Mouse (Mus musculus) spleen, postnatal 14 days (tissue): ENCODE measurements at regions not wholly inside any gene's neighbourhood (a gene's known extent, or its start where the extent isn't known, plus 50 kb on each side); places are given as distances from the start of the nearest gene placed in this dataset.

Experiments used
- DNase-seq, 2 experiments: peaks; one replicate each; pipeline ENCODE4 v3.0.0; 2021 to 2022; ENCODE audit warnings: low spot score in 2 of 2

DNA sequence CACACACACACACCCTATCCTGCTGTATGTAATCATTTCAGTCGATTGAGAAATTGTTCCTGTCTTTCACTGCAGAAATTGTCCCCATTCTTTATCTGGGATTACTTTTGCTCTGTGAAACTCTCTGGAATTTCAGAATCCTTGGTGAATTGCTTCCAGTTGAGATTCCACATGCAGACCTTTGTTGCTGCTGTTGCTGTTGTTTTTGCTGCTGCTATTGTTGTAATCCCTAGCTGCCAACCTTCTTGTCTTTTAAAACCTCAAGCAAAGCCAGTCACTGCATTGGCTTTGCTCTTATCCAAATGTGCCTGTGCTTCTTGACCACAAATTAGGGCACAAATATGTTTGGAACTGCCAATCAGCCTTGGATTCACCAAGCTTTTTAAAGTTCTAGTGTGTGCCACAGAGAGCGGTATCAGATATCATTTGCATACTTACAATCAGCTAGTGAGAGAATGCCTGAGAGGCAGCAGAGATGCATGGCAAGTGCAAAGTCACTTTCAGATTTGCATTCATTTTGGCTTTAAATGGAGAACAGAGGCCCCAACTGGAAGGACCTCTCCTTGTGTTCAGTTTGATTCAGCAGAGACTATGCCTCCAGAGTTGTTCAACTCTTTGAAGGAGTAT is 1187.0 kb upstream of the Map3k7 start:
- no peak for DNase-seq

DNA sequence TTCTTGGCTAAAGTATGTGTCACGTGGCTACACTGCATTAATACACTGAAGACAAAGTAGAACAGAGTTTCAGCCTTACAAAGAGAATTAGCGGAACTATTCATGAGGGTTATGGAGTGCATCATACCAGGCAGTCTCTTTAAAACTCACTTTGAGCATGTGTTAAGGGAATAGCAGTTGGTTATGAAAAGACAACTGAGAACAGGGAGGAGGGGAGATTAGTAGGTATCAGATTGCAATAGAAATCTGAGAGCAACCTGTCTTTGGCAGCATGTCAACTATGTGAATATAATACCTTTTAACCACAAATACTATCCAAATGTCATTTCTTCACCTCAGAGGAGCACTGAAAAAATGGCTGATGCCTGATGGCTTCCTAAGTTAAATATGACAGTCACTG is 1182.2 kb upstream of the Map3k7 start:
- no peak for DNase-seq

DNA sequence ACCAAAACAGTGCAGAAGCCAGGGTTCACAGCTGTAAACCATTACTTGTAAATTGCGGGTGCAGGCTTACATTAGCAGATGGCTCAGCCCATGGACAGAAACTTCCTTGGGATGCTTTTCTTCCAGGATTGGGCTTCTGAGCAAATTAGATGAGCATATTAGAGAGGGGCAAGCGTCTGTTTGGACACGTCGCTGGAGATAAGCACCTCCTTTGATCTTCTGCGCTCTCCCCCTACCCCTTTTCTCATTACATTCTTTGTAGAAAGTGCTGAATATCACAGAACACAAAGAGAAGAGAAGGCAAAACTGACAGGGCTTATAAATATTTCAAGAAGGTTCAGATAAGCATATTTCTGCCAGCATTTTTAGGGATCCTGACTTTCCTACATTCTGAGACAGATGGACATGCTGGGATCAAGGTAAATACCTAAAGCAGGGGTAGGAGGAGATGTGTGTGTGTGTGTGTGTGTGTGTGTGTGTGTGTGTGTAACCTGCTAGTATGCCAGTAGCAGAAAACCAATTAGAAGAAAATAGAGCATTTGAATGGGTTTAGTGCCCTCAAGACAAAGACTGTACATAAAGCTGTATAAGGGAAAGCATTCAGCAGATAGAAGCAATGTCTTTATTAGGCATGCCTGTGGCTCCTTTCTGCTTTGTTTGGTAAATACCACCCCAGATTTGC is 1173.8 kb upstream of the Map3k7 start:
- no peak for DNase-seq

DNA sequence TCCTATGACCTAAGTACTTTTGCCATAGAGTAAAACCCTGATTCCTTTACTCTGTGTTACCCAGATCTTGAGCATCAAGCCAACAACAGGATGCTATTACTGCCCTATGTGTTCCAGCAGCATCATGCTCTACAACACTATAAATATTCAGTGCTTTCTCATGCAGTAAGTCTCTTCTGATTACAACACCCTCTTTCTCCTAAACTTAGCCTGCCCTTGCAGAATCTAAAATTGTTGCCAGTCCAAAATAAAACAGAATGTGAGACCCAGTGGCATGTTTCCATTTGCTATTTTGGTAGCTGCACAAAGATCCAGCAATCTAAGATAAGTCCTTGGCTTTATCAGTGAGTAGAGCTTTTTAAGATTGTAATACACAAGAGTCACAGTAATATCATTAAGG is 1154.1 kb upstream of the Map3k7 start:
- no peak for DNase-seq

DNA sequence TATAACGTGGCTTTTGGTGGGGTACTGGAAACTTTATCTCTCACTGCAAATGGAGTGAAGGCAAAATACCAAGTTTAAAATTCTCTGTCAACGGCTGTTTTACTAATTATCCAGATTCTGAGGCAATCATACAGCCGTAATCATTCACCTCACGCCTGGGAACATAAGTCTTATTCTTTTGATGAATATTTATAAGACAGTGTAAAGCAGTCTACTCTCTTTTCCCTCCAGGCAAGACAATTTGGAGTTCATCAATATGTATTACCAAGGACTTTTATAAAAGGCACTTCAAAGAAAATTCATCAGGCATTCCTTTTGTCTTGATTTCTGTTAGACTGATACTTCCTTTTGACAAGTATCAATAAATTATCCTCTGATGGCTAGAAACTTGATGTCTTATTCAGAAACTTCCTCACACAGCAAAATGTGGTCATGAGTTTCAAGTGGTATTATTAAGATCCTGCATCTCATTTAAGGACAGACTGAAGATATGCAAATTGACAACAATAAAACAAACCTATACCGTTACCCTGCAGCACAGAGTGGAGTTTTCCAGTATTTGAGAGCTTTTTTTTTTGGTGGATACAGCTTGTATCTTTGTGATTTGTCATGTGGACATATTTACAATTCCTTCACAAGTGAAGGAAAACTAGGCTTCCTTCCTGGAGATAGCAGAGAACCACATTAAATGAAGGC is 1108.4 kb upstream of the Map3k7 start:
- DNase-seq = no peak

DNA sequence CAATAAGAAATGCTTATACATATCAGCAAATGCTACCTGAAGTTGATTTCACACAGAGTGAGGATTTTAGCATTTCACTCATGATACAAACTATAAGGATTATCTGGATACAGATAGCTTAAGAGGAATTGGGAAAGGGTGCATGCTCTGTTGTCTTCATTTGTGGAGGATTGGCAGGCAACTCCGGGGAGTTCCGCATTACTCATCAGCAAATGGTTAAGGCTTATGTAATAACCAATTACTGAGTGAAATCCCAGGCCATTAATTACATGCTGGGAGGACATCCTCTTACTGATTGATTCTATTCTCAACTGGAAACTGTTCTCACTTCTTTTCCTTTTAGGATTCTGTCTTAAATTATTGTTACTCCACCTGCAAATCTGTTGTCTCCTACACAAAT is 1058.9 kb upstream of the Map3k7 start:
- DNase-seq = no peak

DNA sequence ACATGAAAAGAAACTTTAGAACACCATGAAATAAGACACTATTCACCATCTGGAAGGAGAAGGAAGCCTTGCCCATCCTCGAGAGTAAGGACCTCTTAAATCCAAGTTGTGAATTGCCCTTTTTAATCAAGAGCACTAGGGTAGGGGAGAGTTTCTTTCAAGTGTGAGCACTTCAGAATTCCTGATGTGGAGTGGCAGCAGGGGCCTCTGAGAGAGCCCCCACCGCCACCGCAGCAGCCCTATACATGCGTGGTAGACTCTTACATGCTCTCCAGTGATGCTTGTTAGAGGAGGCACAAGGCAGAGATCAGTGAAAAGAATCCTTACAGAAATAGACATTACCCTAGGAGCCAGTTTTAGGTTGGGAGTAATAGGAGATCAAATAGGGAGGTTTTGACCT is 1041.0 kb upstream of the Map3k7 start:
- DNase-seq = no peak

DNA sequence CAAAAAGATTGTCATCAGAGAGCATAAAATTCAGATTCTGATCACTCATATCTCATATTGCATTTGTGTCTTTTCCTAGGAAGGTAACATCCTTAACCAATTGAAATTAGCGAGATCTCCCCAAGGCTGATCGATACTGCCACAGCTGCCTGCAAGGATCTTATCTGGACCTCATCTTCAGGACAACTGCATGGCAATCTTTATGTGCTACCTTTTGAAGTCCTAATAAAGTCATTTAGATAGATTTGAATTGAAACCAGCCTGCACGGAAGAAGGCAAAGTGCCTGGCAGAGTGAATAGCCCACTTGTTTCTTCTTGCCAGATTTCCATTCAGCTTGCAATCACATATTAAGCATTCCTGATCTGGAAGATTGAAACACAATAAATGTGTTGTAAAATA is 1031.5 kb upstream of the Map3k7 start:
- no peak for DNase-seq

DNA sequence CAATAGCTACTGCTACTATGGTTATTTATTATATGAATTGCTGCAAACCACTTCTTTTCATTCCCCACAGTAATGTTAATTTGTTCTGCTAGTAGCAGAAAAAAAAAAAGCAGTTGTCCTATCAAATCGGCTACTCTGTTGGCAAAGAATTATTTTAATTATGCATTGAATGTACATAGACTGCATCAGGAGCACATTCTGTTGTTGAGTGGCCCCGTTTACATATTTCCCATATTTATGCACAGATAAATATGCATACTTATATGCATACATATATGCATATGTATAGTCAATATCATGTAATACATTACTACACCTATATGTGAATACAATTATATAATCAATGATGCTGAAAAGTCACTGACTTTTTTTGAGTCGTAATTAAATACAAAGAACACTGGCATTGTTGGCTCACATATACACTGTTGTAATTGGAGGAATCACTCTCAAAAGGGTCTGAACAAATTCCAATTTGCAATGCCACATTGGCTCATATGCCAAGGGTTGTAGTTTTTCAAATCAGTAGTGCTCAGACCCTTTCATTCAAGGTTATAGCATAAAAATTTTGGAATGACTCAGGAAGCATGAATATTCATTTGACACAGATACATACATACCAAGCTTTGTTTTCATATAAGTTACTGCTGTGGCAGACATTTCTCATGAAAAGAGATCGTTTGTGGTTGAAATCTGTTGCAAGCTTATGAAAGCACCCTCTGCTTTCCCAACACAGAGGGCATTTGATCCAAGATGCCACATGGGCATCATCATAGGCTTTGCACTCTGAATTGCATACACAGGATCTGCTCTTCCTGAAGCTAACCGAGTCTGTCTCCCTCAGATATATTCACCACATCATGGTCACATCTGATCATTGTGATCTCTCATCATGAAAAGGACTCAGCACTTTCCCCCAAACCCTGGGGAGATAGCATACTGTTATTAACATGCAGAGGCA is 1030.6 kb upstream of the Map3k7 start:
- no peak for DNase-seq

DNA sequence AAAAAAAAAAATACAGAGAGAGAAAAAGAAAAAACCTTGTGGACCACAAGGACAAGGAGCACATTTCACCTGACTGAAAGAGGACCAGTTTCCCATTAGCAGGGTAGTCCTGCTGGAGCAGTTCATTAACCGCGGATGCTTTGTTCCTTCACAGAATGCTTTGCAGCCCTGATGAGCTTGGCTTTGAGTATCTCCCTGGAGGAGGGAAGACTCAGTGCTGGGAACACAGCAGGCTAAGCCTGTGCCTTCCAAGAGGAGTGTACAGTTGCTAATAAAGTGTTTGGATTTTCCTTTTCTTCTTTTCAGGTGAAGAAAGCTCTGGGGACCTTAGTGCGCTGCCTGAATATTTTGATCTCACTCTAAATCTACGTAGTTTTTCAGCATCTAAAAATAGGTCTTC is 980.3 kb upstream of the Map3k7 start:
- no peak for DNase-seq

DNA sequence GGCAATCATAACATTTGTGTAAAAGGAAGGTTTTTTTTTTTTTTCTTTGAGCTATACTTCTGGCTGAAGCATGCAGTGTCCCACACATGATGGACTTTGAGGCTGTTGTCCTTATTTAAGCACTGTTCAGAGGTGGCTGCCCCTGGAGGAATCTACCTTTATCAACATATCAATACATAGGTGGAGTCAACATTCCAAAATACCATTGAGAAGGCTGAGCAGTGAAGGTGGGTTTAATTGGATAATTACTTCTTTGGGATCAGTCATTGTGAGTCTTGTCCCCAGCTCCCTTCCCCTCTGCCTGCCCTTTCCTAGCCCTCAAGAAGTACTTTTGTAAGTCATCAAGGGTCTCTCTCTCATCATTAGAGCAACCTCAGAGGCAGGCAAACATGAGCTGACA is 951.9 kb upstream of the Map3k7 start:
- DNase-seq = no peak

DNA sequence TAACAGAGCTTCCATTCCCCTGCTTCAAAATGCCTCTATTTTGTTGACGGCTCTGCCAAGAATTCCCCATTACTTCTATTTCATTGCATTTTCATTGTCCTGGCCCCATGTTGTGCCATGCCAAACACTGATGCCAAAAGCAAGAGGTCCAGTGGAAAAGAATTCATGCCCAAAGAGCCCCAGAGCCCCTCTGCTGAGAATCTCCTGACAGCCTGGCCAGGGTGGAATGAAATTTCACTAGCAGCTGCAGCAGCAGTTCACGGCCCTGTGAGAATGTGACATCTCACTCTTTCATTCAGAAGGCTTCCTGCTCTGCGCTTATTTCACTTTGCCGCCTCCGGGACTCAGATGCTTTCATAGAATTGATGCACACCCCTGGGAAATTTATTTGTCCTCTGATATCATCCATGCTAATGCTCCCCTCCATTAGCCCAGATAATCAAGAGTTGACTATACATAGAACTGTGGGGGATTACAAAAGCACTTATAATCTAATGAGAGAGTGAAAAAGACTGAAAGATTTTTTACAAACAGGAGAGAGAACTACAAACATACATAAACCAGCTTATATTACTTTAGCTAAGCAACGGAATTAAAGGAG is 911.7 kb upstream of the Map3k7 start:
- no peak for DNase-seq

DNA sequence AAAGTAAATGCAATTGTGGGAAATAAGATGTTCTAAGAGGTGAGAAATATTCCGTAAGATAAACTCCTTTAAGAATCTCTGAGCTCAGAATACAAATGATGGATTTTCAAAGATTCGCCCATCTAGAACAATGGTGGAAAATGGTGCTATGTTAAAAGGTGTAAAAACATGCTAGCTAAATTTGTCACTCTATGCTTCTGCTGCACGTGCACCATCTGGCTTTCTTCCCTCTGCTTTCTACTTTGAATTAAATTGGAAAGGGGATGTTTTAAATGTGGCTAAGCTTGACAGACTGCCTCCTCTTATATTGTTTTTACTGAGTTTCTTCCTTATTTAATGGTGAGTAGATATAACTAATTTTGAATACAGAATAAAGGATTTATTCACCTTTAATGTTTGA is 887.7 kb upstream of the Map3k7 start:
- no peak for DNase-seq

DNA sequence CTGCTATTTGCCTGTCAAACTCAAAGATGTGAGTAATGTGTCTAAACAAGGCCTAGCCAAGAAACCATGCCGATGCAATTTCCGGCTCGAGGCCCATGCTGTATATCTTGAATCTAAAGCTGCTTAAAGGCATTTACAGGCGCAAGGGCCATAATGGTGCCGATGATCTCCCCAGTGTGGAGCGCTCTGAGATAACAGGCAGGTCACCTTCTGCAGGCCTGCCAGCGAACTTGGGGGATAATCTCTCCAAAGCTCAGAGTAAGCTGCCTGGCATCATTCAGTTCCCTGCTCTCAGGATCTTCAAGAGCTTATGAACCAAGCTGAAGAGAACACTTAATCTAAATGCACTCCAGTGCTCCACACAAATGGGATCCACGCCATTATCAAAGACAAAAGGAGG is 842.3 kb upstream of the Map3k7 start:
- no peak for DNase-seq

DNA sequence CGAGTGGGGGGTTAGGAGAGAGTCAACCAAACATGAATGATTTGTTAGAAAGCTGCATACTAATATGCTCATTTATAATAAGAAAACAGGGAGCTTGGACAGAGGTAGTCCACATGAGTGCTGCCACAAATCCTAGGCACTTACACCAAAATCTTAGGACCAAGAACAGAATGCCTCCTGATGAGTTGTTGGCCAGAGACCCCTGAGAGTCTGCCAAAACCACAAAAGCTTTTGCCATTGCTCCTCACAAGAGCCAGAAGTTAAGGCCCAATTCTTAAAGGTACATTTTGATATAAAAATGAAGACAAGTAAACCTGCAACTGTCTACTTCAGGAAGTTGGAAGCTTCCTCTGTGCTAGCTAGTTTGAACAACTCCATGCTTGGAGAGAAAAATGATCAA is 820.7 kb upstream of the Map3k7 start:
- DNase-seq = no peak

DNA sequence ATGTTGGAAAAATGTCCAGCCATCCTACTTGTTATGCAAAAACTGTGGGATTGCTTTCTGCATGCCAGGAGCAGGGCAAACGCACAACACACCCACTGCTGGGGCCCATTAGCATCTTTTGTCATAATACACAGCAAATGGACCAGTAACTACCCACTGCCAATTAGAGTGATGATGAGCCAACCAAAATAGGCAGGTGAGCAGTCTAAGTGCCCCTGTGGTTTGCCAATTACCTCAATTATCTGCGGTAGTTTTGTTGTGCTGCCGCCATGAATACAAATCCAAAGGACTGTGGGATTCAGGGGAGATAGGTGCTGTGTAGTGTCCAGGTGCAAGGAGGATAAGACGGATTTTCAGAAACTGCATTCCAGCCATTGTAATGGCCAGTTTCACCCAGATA is 796.5 kb upstream of the Map3k7 start:
- DNase-seq = no peak

DNA sequence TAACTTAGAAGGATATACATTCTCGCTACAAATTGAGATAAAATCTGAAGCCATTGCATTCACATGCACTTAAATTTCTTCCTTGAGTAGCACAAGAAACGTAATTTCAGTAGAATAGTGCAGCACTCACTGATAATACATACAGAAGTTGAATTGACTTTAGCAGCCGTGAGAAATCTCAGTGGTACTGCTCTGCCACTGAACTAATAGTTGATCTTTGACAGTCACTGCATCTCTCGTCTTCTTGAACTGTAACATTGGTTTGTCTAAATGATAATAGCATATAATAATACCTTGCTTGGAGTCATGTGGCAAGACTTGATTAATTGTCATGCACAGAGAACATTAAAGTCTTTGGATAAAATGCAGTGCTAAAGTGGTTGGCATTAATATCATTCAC is 795.5 kb upstream of the Map3k7 start:
- DNase-seq = no peak

DNA sequence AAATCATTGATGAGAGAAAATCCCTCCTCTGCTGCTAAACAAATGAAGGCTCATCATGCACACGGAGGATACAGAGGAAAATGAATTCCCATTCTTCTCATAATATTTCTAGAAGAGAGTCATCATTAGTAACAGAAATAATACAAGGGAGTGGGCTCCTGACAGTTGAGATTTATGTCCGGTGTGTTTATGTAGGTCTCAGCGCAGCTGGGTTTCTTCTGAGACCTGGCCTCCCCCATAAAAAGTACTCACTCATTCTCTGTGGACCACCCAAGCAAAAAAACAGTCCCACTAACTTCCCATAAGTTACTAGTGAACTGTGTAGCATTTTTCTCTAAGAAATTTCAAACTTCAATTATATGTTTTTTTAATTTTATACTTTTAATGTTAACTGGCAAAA is 792.7 kb upstream of the Map3k7 start:
- no peak for DNase-seq

DNA sequence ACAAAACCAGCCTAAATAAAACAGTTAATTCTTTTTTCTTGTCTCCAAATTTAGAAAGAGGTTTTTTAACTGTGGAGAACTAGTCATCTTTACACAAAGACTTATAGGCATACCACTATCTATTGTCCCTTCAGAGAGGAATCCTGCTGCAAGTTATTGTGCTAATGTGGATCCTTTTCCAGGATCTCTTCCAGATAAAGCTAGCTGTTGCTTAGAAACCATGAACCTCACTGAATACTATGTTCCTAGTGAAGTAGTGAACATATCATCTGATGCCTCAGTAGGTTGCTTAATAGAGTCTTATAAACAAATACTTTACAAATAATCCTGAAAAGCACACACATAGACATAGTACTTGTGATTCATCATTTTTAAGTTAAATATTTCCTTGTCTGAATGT is 766.0 kb upstream of the Map3k7 start:
- DNase-seq = no peak

DNA sequence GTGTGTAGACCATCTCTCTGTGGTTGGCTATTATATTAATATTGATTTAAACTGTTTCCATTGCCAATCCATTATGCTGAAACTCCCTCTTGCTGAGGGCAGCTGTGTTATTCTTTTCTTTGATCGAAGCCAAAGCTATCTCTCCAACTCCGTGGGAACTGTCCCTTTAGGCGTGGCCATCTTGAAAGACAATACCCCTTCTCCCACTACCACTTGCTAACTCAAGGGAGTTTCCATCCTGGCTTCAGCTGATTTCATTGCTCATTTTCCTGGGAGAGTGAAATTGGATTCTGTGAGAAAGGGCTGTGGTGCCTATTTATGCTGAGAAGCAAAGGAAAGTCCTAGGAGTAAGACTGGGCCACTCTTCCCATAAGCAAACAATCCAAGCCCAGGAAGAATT is 760.6 kb upstream of the Map3k7 start:
- DNase-seq = no peak

DNA sequence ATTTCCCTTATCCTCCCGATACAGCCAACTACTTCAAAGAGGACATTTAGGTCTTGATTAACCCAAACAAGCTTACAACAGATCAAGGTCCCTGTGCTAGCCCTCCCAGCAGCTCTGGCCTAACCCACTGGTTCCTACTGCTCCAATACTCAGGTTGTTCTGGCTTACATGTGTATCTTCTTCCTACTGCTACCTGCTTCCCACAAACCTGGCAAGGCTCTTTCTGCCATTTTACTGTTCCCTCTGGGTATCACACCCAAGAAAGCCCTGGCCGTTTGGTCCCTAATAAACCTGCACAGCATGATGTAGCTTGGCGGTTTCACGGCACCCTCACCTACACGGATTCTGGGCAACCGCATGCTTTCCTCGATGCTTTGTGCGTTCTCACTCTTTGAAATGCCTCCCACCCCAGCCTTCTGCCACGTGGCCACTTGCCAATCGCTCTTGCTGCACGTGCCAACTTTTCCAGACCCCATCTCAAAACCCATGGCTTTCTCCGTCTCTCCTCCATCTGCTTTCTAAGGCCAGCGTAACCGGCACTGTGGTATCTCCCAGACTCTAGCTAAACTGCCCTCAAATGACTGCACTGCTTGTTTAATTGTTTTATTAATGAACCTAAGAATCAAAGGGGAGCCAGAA is 758.4 kb upstream of the Map3k7 start:
- DNase-seq = no peak
